Mouse (Mus musculus) small intestine, adult 2 months (tissue): ENCODE results near the gene Ppp1r12a. TPM values are rescaled to one million over a fixed set of nuclear protein-coding genes. Genes with fewer than 3 reads are reported as not detected.

ENCODE experiments used
- H3K27ac ChIP-seq: fragments of 200-500 bp; 2 replicates; pipeline ENCODE4 v1.5.1; 2012; ENCODE audit warnings: low read depth, low read length, control low read depth, inconsistent platforms; ENCODE audit not compliant: insufficient read depth
- H3K27me3 ChIP-seq: fragments of 200-500 bp; 2 replicates; pipeline ENCODE4 v1.6.1; 2012; ENCODE audit warnings: mild to moderate bottlenecking, moderate library complexity, low read length, inconsistent platforms; ENCODE audit not compliant: control insufficient read depth, insufficient read depth
- H3K36me3 ChIP-seq: fragments of 200-500 bp; 2 replicates; pipeline ENCODE4 v1.6.1; 2012; ENCODE audit warnings: mild to moderate bottlenecking, low read length, control low read depth, inconsistent platforms; ENCODE audit not compliant: control insufficient read depth, insufficient read depth
- H3K4me1 ChIP-seq: fragments of 200-500 bp; 2 replicates; pipeline ENCODE4 v1.6.1; 2012; ENCODE audit warnings: low read length, inconsistent platforms, mixed read lengths; ENCODE audit not compliant: control insufficient read depth, insufficient read depth, insufficient read length
- H3K4me3 ChIP-seq: fragments of 200-500 bp; 2 replicates; pipeline ENCODE4 v1.5.1; 2012; ENCODE audit warnings: low read depth, mild to moderate bottlenecking, control low read depth, inconsistent platforms, low read length, moderate library complexity
- CTCF ChIP-seq: fragments of 200-500 bp; IDR thresholded peaks from 2 replicates; pipeline ENCODE4 v1.5.1; 2012; ENCODE audit warnings: low read depth, mild to moderate bottlenecking, control low read depth, inconsistent platforms, low read length, moderate library complexity, mixed read lengths; ENCODE audit not compliant: insufficient replicate concordance, insufficient read length; ENCODE audit errors: extremely low read depth
- POLR2A ChIP-seq: fragments of 200-500 bp; IDR thresholded peaks from 2 replicates; pipeline ENCODE4 v1.6.1; 2012; ENCODE audit warnings: low read depth, mild to moderate bottlenecking, control low read depth, inconsistent platforms, low read length, moderate library complexity
- WGBS: fragments of 180-500 bp; shearing (Covaris S2); methylation state at CpG from one replicate; pipeline ENCODE4 v1.1.7; 2018; 5-methylcytosine and 5-hydroxymethylcytosine counted together
- polyA plus RNA-seq: library from polyadenylated mRNA; depleted of rRNA; stranded (reverse); fragments of >200 nt; gene quantifications from 2 replicates; pipeline ENCODE4 v1.2.3, GENCODE M21; 2012; rRNA removed

Gene Ppp1r12a
- polyA plus RNA-seq: 8.4 and 16.0 TPM in 2 replicates

DNA sequence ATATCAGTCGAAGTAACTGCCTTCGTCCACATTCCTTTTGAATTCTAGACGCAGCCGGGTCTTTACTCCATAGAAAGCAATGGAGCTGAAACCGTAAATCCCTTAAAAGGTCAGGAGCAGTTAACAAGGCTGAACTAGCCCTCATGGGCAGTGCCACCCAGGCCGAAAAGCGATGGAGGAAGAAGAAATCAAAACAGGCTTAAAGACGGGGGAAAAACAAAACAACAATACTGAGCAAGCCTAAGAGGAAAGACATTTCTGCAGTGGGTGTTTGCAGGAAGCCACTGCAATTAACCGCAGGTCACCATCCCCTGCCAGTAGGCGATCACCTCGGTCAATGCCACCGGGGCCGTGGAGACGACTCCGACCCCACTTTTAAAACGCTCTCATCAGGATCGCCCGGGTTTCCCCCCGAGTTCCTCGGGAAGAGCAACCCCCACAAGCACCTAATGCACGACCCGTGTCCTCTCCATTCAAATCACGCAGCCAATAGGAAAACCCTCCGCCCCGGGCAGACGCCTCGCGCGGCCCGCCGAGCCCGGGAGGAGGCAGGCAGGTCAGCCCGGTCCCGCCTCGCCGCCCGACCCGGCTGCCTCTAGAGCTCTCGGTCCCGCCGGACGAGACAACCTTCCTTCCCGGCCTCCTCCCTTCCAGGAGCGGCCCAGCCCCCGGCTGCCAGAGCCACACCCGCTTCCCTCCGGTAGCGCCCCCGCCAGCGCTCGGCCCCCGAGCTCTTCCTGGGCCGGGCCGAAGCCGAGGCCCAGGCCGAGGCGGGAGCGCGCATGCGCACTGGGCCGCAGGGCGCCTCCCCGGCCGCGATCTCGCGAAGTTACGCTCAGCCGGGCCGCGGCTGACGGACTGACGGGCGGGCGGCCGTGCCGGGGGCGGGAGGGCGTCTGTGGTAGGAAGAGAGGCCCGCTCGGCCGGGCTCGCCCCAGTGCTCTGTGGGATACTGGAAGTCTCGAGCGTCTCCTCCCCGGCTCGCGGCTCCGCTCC, at the start of gene Ppp1r12a:
Ppp1r12a (plus strand) TSS at position 933 of the 996 bp plus-strand sequence.
- WGBS: under 1% methylated on average over 88 of the region's 89 CpGs

DNA sequence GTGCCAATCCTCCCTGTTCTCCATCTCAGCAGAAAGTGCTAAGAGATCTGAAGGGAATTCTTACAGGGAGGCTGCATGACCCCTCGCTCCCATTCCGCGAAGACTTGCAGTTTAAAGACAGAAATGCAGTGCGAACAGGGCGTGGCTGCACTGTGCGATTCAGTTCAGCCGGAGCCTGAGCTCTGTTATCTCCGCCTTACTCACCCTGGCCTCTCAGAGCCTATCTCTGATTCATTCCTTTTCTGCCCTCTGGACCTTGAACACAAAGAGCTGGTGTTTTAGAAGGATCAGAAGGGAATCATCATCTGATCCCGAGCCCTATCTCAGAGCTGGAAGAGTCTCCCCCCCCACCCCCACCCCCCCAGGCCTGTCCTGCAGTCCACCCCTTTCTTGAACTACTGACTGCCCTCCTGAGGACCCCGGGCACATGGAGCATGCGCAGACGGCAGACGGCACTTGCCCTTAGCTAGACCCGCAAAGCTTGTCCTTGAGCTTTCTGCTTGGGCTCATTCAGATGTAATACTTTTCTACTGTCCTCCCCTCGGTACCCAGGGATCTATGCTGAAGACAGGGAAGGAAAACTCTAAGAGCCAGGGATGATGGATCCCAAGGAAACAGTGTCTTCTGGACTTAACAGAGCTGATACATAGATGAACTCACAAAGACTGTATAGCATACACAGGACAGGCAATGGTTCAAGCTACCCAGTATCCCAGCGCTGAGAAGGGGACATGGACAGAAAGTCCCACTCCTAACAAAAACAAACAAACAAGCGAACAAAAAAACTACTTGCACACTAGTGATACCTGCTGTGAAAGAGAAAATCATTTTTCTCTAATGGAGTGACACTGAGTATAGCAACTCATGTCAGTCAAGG, 48.4 kb upstream of the Ppp1r12a start:
- Histone ChIP-seq H3K27ac (peak overlapping the region; percentile 78), H3K36me3 (no peaks in the 10 kb centered on the region), H3K27me3 (no peaks in the 10 kb centered on the region), H3K4me3 (peak overlapping the region; percentile 18), H3K4me1 (peaks cover 18% of the 10 kb centered on the region; the same call in 1 of the 2 replicates)
- 0 out of 2 replicates have a peak, but pooled peaks have one; percentile 20 for TF ChIP-seq POLR2A
- TF ChIP-seq CTCF: no peak
- WGBS: 18% methylated on average over 17 of the region's 17 CpGs

More for the DNA sequence above, at the start of gene Ppp1r12a:
- H3K27me3 ChIP-seq: no peaks in the 10 kb centered on the region
- peak within 1 kb of the TSS; percentile 98 for H3K27ac ChIP-seq
- H3K4me1 ChIP-seq: peaks cover 8% of the 10 kb centered on the region; the same call in 1 of the 2 replicates
- H3K36me3 ChIP-seq: peaks cover 2% of the 10 kb centered on the region; the same call in 1 of the 2 replicates
- peak within 1 kb of the TSS; percentile 91 for H3K4me3 ChIP-seq
- peak; percentile 48 for TF ChIP-seq POLR2A
- peak; percentile 7; the same call in 1 of the 2 replicates for TF ChIP-seq CTCF

DNA sequence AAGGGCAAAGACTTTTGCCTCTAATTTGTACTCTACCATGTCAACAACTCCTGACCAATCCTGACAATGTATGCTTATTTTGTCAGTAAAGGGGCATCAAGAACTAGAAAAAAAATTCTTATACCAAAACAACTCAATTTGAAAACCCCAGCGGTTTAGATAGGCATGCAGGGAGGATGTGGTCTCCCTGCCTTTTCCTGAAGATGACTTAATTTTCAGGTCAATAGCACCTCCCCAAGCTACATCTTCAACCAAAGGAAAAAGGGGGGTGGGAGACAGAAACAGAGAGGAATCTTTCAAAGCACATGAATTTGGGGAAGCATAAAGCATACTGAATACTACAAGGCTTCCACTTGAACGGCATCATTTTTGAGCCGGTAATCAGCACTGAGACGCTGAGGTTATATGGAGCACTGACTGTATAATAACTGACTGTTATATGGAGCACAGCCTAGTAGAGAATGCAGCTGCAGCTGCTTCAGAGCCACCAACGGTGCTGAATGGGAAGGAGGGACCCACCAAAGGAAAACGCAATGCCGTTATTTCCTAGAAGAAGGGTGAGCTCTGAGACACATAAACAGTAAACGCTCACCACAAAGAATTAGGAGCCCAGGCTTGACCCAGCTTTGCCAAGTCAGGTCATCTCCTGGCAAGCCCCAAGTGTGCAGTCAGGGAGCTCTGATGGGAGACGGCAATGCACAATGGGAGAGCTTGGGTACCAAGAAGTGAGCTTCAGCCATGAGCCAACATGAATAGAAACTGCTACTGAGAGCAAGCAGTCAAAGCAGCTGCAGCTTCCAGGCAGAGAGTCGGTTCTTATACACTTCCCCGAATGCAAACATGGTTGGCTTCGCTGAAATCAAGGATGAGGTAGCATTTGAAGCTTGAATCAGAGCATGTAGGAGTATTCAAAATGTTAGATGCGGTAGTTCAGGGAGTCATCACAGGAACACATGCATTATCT, 43.5 kb upstream of the Ppp1r12a start:
- H3K36me3 ChIP-seq: no peaks in the 10 kb centered on the region
- WGBS: 81% methylated on average over 13 of the region's 13 CpGs
- no peak overlapping the region for H3K4me3 ChIP-seq
- no peak overlapping the region for H3K27ac ChIP-seq
- peaks cover 13% of the 10 kb centered on the region; the same call in 1 of the 2 replicates for H3K4me1 ChIP-seq
- no peak for TF ChIP-seq POLR2A
- TF ChIP-seq CTCF: no peak
- H3K27me3 ChIP-seq: no peaks in the 10 kb centered on the region

DNA sequence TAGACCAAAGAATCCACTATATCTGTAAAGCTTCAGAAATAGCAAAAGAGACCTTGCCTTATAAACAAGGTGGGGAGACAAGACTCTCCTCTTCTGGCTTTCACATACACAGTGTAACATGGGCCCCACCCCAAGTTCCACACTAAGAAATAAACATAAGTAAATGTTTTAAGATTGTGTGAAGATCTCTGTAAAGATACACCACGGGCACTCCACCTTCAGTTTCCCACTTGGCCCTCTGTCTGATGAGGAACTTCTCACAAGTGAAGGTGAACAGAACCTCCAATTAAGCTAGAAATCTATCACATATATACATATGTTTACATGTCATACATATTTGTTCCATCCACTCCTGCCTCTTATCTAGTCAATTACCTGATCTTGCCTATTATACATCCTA, 42.6 kb upstream of the Ppp1r12a start:
- Histone ChIP-seq H3K4me3 (no peak overlapping the region), H3K36me3 (no peaks in the 10 kb centered on the region), H3K27ac (no peak overlapping the region), H3K27me3 (no peaks in the 10 kb centered on the region), H3K4me1 (peaks cover 8% of the 10 kb centered on the region; the same call in 1 of the 2 replicates)
- WGBS: 65% methylated on average over 1 of the region's 1 CpGs
- TF ChIP-seq CTCF (no peak), POLR2A (no peak)

DNA sequence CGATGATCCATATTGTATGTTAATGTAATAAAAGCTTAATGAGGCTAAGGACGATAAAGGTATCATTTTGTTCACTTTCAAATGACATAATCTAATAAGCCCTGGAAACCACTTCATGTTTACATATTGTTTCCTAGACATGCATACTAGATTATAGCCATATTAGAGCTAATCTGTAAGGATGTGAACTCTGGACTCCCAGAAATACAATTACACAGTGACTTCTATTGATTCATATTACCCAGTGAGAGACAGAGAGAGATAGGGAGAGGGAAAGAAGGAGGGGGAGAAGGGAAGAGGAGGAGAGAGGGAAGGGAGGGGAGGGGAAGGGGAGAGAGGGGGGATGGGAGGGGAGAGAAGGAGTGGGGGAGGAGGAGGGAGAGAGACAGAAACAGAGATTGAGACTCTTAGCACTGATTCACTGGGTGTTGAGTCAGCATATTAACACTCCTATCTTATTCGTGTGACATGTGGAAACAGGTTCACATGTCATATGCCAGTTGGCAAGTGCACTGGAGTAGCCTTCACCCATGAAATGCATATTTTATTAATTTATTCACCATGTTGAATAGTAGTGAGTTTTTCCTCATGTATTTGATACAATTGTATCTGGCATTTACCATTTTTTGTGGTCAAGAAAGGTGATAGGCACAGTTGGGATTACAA, 36.9 kb upstream of the Ppp1r12a start:
- WGBS: 24% methylated on average over 3 of the region's 3 CpGs

DNA sequence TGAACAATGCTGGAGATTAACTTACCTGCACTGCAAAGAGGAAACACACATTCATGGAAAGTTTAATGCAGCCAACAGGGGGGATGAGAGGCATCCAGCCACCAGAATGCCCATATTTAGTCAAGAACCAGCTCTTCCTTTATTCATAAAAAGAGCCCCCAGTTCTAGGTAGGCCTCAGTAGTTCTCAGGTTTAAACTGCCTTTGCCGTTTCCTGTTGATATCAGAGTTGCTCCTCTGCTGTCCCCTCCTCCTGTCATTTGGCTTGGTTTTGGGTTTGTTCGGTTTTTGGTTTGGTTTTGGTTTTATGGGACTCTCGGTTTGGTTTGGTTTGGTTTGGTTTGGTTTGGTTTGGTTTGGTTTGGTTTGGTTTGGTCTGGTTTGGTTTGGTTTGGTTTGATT, 32.8 kb upstream of the Ppp1r12a start:
- Histone ChIP-seq H3K36me3 (no peaks in the 10 kb centered on the region), H3K27me3 (no peaks in the 10 kb centered on the region), H3K4me3 (no peak overlapping the region), H3K4me1 (no peaks in the 10 kb centered on the region), H3K27ac (no peak overlapping the region)
- TF ChIP-seq CTCF (no peak), POLR2A (no peak)
- WGBS: 93% methylated on average over 3 of the region's 3 CpGs

More for the DNA sequence above, 36.9 kb upstream of the Ppp1r12a start:
- Histone ChIP-seq H3K27ac (no peak overlapping the region), H3K4me3 (no peak overlapping the region), H3K4me1 (no peaks in the 10 kb centered on the region), H3K27me3 (no peaks in the 10 kb centered on the region), H3K36me3 (no peaks in the 10 kb centered on the region)
- TF ChIP-seq POLR2A (no peak), CTCF (no peak)
